Mouse (Mus musculus) layer of hippocampus, adult 18-20 months (tissue): ENCODE results near the gene Jph2. TPM values are rescaled to one million over a fixed set of nuclear protein-coding genes. Genes with fewer than 3 reads are reported as not detected.

ENCODE experiments used
- DNase-seq, 2 experiments: peaks; one replicate each; pipeline ENCODE4 v3.0.0; 2022; ENCODE audit warnings: low spot score in 2 of 2
- total RNA-seq, 2 experiments: library from RNA; stranded (reverse); gene quantifications; 2 replicates each; pipeline ENCODE4 v1.2.3; 2021

Gene Jph2
- total RNA-seq, 2 experiments from 2014 or later: 0.25 to 0.27 TPM

- no peak for DNase-seq
Observed at GRCm38 (mm10) chr2:163317281-163317680, 80.5 kb downstream of the Jph2 start.

- DNase-seq: no peak
Observed at GRCm38 (mm10) chr2:163310163-163310688, 87.6 kb downstream of the Jph2 start.

- peak; percentile 37 to 64 for DNase-seq
Observed at GRCm38 (mm10) chr2:163309376-163309775, 88.4 kb downstream of the Jph2 start.

- DNase-seq: no peak
Observed at GRCm38 (mm10) chr2:163303037-163303436, 94.8 kb downstream of the Jph2 start.

- no peak for DNase-seq
Observed at GRCm38 (mm10) chr2:163301641-163302040, 96.2 kb downstream of the Jph2 start.

- no peak for DNase-seq
Observed at GRCm38 (mm10) chr2:163300069-163301060, 97.4 kb downstream of the Jph2 start.

GRCm38 (mm10) chr2:163296999-163297630, 100.7 kb downstream of the Jph2 start:
- DNase-seq: no peak

- no peak for DNase-seq
Observed at GRCm38 (mm10) chr2:163288881-163289379, 108.9 kb downstream of the Jph2 start.

Other genes with a start within 250 kb of the Jph2 start
- 10 to 100 TPM; 27.3 to 27.8 TPM for gene Tox2, start 194.9 kb downstream of the Jph2 start, total RNA-seq
- 10 to 100 TPM; 20.2 to 21.4 TPM for gene Oser1, start 26.7 kb upstream of the Jph2 start, total RNA-seq
- 10 to 100 TPM; 68.2 to 78.1 TPM for gene Gdap1l1, start 40.5 kb upstream of the Jph2 start, total RNA-seq
- gene Fitm2, start 74.6 kb upstream of the Jph2 start, total RNA-seq: 10 to 100 TPM; 20.1 to 21.9 TPM
- gene R3hdml, start 94.3 kb upstream of the Jph2 start, total RNA-seq: not detected
- not detected for gene Hnf4a, start 108.8 kb upstream of the Jph2 start, total RNA-seq
- gene Ttpal, start 204.3 kb upstream of the Jph2 start, total RNA-seq: 10 to 100 TPM; 51.4 to 53.1 TPM
- gene Serinc3, start 247.1 kb upstream of the Jph2 start, total RNA-seq: 100 to 1,000 TPM; 186 to 193 TPM